Mouse (Mus musculus) myocyte (in vitro differentiated cells): ENCODE results near the gene Brdt. TPM values are rescaled to one million over a fixed set of nuclear protein-coding genes. Genes with fewer than 3 reads are reported as not detected.
A peak's percentile ranks its signal among the peaks of the same experiment; 100 is the strongest.

ENCODE experiments used
- H3K27me3 ChIP-seq: one replicate; pipeline ENCODE4 v1.6.1; 2011; ENCODE audit not compliant: control insufficient read depth, insufficient read depth, insufficient read length
- H3K36me3 ChIP-seq: one replicate; pipeline ENCODE4 v1.6.1; 2011; ENCODE audit not compliant: control insufficient read depth, insufficient read depth
- H3K4me2 ChIP-seq: one replicate; pipeline ENCODE4 v1.6.1; 2011; ENCODE audit warnings: low read depth, control low read depth
- H3K4me3 ChIP-seq: one replicate; pipeline ENCODE4 v1.5.1; 2011; ENCODE audit warnings: mild to moderate bottlenecking, control low read depth, moderate library complexity
- H3K79me2 ChIP-seq: one replicate; pipeline ENCODE4 v1.6.1; 2011; ENCODE audit not compliant: control insufficient read depth, insufficient read depth
- H3ac ChIP-seq: one replicate; pipeline ENCODE4 v1.6.1; 2011; ENCODE audit not compliant: control insufficient read depth, insufficient read length
- CEBPB ChIP-seq: IDR thresholded peaks from 2 replicates; pipeline ENCODE4 v1.6.1; 2011; ENCODE audit warnings: mild to moderate bottlenecking, moderate library complexity; ENCODE audit not compliant: poor library complexity, insufficient read depth, severe bottlenecking
- E2F4 ChIP-seq: IDR thresholded peaks from one replicate; pipeline ENCODE4 v1.6.1; 2011; ENCODE audit warnings: mild to moderate bottlenecking, control low read depth, moderate library complexity; ENCODE audit not compliant: insufficient read depth
- MAX ChIP-seq: IDR thresholded peaks from one replicate; pipeline ENCODE4 v1.6.1; 2011; ENCODE audit warnings: low read depth, mild to moderate bottlenecking, control low read depth
- MYOD1 ChIP-seq, 3 experiments: IDR thresholded peaks; one replicate each; pipeline ENCODE4 v1.6.1; 2011; ENCODE audit warnings: control low read depth in 2 of 3, low read depth in 2 of 3, mild to moderate bottlenecking in 2 of 3, moderate library complexity in 1 of 3; ENCODE audit not compliant: insufficient read length in 2 of 3, control insufficient read depth in 1 of 3
- MYOG ChIP-seq, 3 experiments: IDR thresholded peaks; one replicate each; pipeline ENCODE4 v1.6.1; 2011; ENCODE audit warnings: control low read depth in 2 of 3, low read depth in 2 of 3, mild to moderate bottlenecking in 2 of 3; ENCODE audit not compliant: insufficient read length in 2 of 3, control insufficient read depth in 1 of 3, insufficient read depth in 1 of 3
- POLR2A ChIP-seq: IDR thresholded peaks from one replicate; pipeline ENCODE4 v1.6.1; 2011; ENCODE audit warnings: low read depth, mild to moderate bottlenecking, control low read depth, moderate library complexity; ENCODE audit not compliant: insufficient read length
- POLR2AphosphoS2 ChIP-seq: IDR thresholded peaks from one replicate; pipeline ENCODE4 v1.6.1; 2011; ENCODE audit warnings: low read depth, control low read depth; ENCODE audit not compliant: insufficient read length
- REST ChIP-seq: IDR thresholded peaks from one replicate; pipeline ENCODE4 v1.6.1; 2011; ENCODE audit warnings: mild to moderate bottlenecking, control low read depth, moderate library complexity; ENCODE audit not compliant: insufficient read depth, insufficient read length
- SRF ChIP-seq: IDR thresholded peaks from one replicate; pipeline ENCODE4 v1.6.1; 2011; ENCODE audit warnings: low read depth; ENCODE audit not compliant: control insufficient read depth, insufficient read length
- TCF12 ChIP-seq: IDR thresholded peaks from one replicate; pipeline ENCODE4 v1.6.1; 2011; ENCODE audit warnings: mild to moderate bottlenecking, control low read depth; ENCODE audit not compliant: poor library complexity, insufficient read depth, severe bottlenecking
- TCF3 ChIP-seq: IDR thresholded peaks from one replicate; pipeline ENCODE4 v1.6.1; 2011; ENCODE audit warnings: low read depth, control low read depth; ENCODE audit not compliant: insufficient read length
- USF1 ChIP-seq: IDR thresholded peaks from one replicate; pipeline ENCODE4 v1.6.1; 2011; ENCODE audit warnings: low read depth, mild to moderate bottlenecking, control low read depth, moderate library complexity
- polyA plus RNA-seq: library from polyadenylated mRNA; unstranded; fragments of >200 nt; fragmentation: generic; extraction: Trizol; gene quantifications from one replicate; pipeline ENCODE4 v1.2.1, GENCODE M21; 2012; ENCODE audit warnings: missing spikeins

Gene Brdt
- polyA plus RNA-seq, 1 experiment, result 0.95 TPM

DNA sequence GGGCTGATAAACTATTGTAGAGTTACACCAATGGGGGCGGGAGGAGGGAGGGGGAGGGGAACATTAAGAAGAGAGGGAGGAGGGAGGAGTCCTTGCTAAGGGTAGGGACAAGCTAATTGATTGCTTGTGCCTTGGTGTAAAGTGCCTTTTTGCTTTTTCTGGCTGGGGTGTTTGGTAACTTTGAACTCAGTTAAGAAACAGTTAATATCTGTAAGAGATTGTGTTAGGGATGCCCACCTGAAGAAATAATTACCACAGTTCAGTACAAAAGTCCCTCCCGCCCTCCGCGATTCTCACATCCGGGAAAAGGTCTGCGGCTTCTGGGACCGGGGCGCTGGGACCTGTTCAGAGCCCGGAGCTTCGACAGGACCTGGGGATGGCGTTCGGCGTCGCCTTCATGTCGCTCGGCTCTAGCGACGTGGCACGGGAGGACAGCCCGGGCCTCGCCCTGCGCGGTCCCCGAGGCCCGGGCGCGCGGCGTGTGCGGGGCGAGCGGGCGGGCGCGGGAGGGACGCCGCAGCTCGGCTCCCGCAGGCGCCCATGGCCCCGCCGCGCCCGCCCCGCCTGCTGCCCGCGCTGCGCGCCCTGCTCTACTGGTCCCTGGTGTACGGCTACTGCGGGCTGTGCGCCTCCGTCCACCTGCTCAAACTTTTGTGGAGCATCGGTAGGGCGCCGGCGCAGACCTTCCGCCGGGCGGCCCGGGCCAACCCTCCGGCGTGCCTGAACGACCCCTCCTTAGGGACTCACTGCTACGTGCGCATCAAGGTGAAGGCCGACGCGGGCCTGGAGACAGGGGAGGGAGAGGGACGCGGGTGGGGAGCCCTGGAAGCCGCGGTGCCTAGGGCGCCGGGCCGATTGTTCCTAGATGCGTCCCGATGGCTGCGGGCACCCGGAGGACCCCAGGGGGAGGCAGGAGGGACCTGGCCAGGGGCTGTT lies 72.3 kb downstream of the Brdt start:
- Histone ChIP-seq H3K36me3 (no peaks in the 10 kb centered on the region), H3K4me3 (no peak overlapping the region), H3K4me2 (no peak overlapping the region), H3K27me3 (peaks cover 37% of the 10 kb centered on the region), H3ac (no peak overlapping the region), H3K79me2 (no peaks in the 10 kb centered on the region)
- TF ChIP-seq CEBPB, result no peak
- no peak for TF ChIP-seq USF1
- TF ChIP-seq MAX, result no peak
- no peak for TF ChIP-seq POLR2AphosphoS2
- TF ChIP-seq E2F4, result no peak
- TF ChIP-seq MYOD1 (IDR thresholded peaks at IDR 0.05; ENCODE audit: control insufficient read depth in 1 of 3, insufficient read length in 2 of 3, low read depth in 2 of 3), result no peak
- TF ChIP-seq REST, result no peak
- TF ChIP-seq MYOG (IDR thresholded peaks at IDR 0.05; ENCODE audit: control insufficient read depth in 1 of 3, insufficient read depth in 1 of 3, insufficient read length in 2 of 3, low read depth in 2 of 3), result no peak
- no peak for TF ChIP-seq TCF3
- no peak for TF ChIP-seq SRF
- TF ChIP-seq POLR2A, result no peak
- no peak for TF ChIP-seq TCF12

GRCm38 (mm10) chr5:107403947-107404684 lies 73.2 kb downstream of the Brdt start:
- H3K4me2 ChIP-seq, result no peak overlapping the region
- no peak overlapping the region for H3K4me3 ChIP-seq
- no peak overlapping the region for H3ac ChIP-seq
- TF ChIP-seq MYOG (IDR thresholded peaks at IDR 0.05; ENCODE audit: control insufficient read depth in 1 of 3, insufficient read depth in 1 of 3, insufficient read length in 2 of 3, low read depth in 2 of 3) (no peak), POLR2AphosphoS2 (no peak), E2F4 (no peak), CEBPB (no peak), USF1 (no peak), TCF3 (no peak)
- H3K27me3 ChIP-seq, result peaks cover 37% of the 10 kb centered on the region
- no peaks in the 10 kb centered on the region for H3K79me2 ChIP-seq
- H3K36me3 ChIP-seq, result no peaks in the 10 kb centered on the region

DNA sequence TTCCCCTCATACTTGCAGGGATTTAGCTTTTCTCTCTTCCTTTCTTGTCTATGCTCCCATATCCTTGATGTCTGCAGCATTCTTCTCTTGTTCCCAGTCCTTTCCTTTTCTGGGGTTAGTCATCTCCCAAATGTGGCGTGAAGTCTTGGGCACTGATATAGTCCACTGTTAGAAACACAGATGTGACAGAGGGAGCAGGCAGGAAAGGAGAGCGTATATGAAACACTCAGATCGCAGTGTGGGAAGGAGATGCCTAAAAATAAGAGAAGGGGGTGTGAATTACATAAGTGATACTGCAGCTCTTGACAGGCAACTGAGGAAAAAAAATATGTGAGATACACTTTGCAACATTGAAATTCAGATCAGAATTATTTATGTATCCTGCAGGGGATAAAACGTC lies 74.4 kb downstream of the Brdt start:
- H3K4me3 ChIP-seq, result no peak overlapping the region
- H3K36me3 ChIP-seq, result no peaks in the 10 kb centered on the region
- H3K27me3 ChIP-seq, result peaks cover 37% of the 10 kb centered on the region
- no peak overlapping the region for H3K4me2 ChIP-seq
- TF ChIP-seq MYOD1 (IDR thresholded peaks at IDR 0.05; ENCODE audit: control insufficient read depth in 1 of 3, insufficient read length in 2 of 3, low read depth in 2 of 3) (no peak), REST (no peak), E2F4 (no peak), MYOG (IDR thresholded peaks at IDR 0.05; ENCODE audit: control insufficient read depth in 1 of 3, insufficient read depth in 1 of 3, insufficient read length in 2 of 3, low read depth in 2 of 3) (no peak), MAX (no peak), TCF3 (no peak), POLR2AphosphoS2 (no peak), USF1 (no peak), CEBPB (no peak)
- H3K79me2 ChIP-seq, result no peaks in the 10 kb centered on the region
- H3ac ChIP-seq, result no peak overlapping the region

DNA sequence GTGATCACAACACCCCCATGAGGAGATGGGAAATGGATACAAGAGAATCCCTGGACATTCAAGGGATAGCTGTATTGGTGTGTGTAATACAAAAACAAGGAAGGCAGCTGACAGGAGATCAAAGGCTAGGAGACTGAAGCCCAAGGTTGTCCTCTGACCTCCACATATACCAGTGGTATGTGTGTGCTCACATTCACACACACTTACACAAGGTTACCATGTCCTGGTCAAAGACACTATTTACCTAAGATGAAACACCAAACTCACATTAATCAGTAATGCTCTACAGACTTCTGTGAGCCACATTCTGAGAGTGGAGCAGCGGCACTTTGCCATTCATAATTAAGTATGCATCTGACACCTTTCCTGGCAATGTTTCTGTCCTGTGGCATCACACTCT lies 79.3 kb downstream of the Brdt start:
- H3K4me2 ChIP-seq, result no peak overlapping the region
- H3K36me3 ChIP-seq, result no peaks in the 10 kb centered on the region
- H3K4me3 ChIP-seq, result no peak overlapping the region
- TF ChIP-seq SRF (no peak), TCF12 (no peak), TCF3 (no peak), USF1 (no peak), MYOG (IDR thresholded peaks at IDR 0.05; ENCODE audit: control insufficient read depth in 1 of 3, insufficient read depth in 1 of 3, insufficient read length in 2 of 3, low read depth in 2 of 3) (no peak), E2F4 (no peak), MAX (no peak), POLR2A (no peak), CEBPB (no peak)
- H3ac ChIP-seq, result no peak overlapping the region
- H3K27me3 ChIP-seq, result peaks cover 8% of the 10 kb centered on the region
- H3K79me2 ChIP-seq, result no peaks in the 10 kb centered on the region

DNA sequence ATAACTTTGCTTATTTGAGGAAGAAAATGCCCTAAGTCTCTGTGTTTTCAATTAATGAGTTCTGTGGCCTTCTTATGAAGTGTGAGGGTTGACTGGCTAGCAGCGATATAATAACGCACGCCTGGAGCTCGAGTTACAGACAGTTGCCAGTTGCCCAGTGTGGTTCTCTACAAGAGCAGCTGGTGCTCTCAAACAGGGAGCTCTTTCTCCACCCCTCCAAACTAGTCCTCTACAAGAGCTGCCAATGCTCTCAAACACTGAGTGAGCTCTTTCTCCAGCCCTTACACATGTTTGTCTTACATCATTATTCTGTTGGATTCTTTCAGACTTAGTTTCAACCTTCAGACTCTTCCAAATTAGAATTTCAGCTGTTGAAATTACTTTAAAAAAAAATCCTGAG lies 80.4 kb downstream of the Brdt start:
- no peak overlapping the region for H3ac ChIP-seq
- H3K36me3 ChIP-seq, result no peaks in the 10 kb centered on the region
- H3K79me2 ChIP-seq, result no peaks in the 10 kb centered on the region
- H3K4me3 ChIP-seq, result no peak overlapping the region
- peak overlapping the region; percentile 39 for H3K4me2 ChIP-seq
- TF ChIP-seq MAX (no peak), REST (no peak), MYOG (IDR thresholded peaks at IDR 0.05; ENCODE audit: control insufficient read depth in 1 of 3, insufficient read depth in 1 of 3, insufficient read length in 2 of 3, low read depth in 2 of 3) (peak in 2 of 3 experiments; percentile 84 to 92), USF1 (no peak), MYOD1 (IDR thresholded peaks at IDR 0.05; ENCODE audit: control insufficient read depth in 1 of 3, insufficient read length in 2 of 3, low read depth in 2 of 3) (peak; percentile 61 to 80 (median 69)), POLR2A (no peak), E2F4 (no peak), CEBPB (no peak), POLR2AphosphoS2 (no peak), TCF3 (peak; percentile 9), TCF12 (peak; percentile 65), SRF (no peak)
- peaks cover 4% of the 10 kb centered on the region for H3K27me3 ChIP-seq
